12 mouse cellular contexts compared by ENCODE assay signal in the genomic region with DNA sequence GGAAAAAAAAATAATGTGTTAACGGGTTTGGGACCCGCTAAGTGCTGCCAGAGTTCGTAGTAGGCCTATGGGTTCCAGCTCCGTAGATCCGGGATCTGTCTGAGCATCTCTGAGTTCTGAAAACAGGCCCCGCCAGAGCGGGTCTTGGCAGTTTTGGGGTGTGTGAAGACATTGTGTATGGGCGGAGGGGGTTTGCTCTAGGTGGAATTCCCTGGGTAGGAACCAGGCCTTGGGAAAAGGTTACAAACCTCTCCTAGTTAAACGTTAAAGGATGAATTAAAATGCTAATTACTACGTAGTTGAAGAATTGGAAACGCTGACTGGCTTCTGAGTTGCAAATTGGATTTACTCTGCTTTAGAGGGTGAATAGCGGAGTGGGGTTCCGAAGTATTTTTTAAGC. TPM values are rescaled to one million over a fixed set of nuclear protein-coding genes. Genes with fewer than 3 reads are reported as not detected.
DNase-seq lines count a peak whose midpoint lies in the region; ATAC-seq and TF ChIP-seq lines count a peak whose summit lies in the region.
"Had no signal": no experiment of that assay in that cellular context is flagged by ENCODE, and none has a peak within 500 bp of the region (broad histone marks: within the 10 kb centered on the region; RNA-seq: fewer than 3 reads in every experiment).

No protein-coding gene starts in this region.

- no peaks in the 10 kb centered on the region for H3K36me3 ChIP-seq in heart, embryonic 15.5 days
- H3K36me3 ChIP-seq in hindbrain, postnatal 0 days (ENCODE audit: insufficient read depth, low read length): no peaks in the 10 kb centered on the region
- peaks cover 2% of the 10 kb centered on the region; the same call in 1 of the 2 replicates for H3K36me3 ChIP-seq in neural tube, embryonic 12.5 days
- H3K36me3 ChIP-seq: G1E had no signal

- H3K4me1 ChIP-seq in heart, embryonic 15.5 days (replicated peaks): peaks cover 39% of the 10 kb centered on the region
- H3K4me1 ChIP-seq in hindbrain, postnatal 0 days (ENCODE audit: insufficient read depth, low read length): 0 out of 2 replicates have a peak, but pooled peaks cover 4% of the 10 kb centered on the region
- H3K4me1 ChIP-seq in neural tube, embryonic 12.5 days: peaks cover 51% of the 10 kb centered on the region

- ATAC-seq in heart, embryonic 15.5 days (replicated peaks; ENCODE audit: insufficient number of reproducible peaks, insufficient read depth, low FRiP score, low read depth): no peak
- ATAC-seq in hindbrain, postnatal 0 days: no peak
- ATAC-seq in neural tube, embryonic 12.5 days (ENCODE audit: low FRiP score, low read depth): no peak

- peaks cover 97% of the 10 kb centered on the region for H3K27me3 ChIP-seq in heart, embryonic 15.5 days
- H3K27me3 ChIP-seq in hindbrain, postnatal 0 days (ENCODE audit: insufficient read depth, low read length): peaks cover 12% of the 10 kb centered on the region; the same call in 1 of the 2 replicates
- H3K27me3 ChIP-seq in neural tube, embryonic 12.5 days (replicated peaks): peaks cover 67% of the 10 kb centered on the region

- no peaks in the 10 kb centered on the region for H3K9me3 ChIP-seq in heart, embryonic 15.5 days (replicated peaks)
- no peaks in the 10 kb centered on the region for H3K9me3 ChIP-seq in hindbrain, postnatal 0 days (ENCODE audit: low read length)
- H3K9me3 ChIP-seq in neural tube, embryonic 12.5 days: no peaks in the 10 kb centered on the region

- no peak overlapping the region for H3K27ac ChIP-seq in heart, embryonic 15.5 days
- H3K27ac ChIP-seq in hindbrain, postnatal 0 days: peak overlapping the region; percentile 85; the same call in 1 of the 2 replicates
- H3K27ac ChIP-seq in neural tube, embryonic 12.5 days: no peak overlapping the region
- H3K27ac ChIP-seq in gastrocnemius, adult 2 months: no peak overlapping the region
- H3K27ac ChIP-seq: macrophage had no signal

- peak overlapping the region; percentile 71 for H3K9ac ChIP-seq in heart, embryonic 15.5 days
- peak overlapping the region; percentile 81 for H3K9ac ChIP-seq in hindbrain, postnatal 0 days (replicated peaks; ENCODE audit: low read length)
- H3K9ac ChIP-seq in neural tube, embryonic 12.5 days: peak overlapping the region; percentile 81

- no peak for DNase-seq in heart, postnatal 14 days
- peak; percentile 44 for DNase-seq in embryo, embryonic 11 days
- DNase-seq in hindbrain, postnatal 0 days (ENCODE audit: low spot score): peak; percentile 42
- no peak for DNase-seq in gastrocnemius, adult 2 months
- DNase-seq in spleen, postnatal 4 days (ENCODE audit: low spot score in 2 of 2): no peak
- DNase-seq in spleen, adult 12 weeks (ENCODE audit: low spot score): no peak
- DNase-seq: right cerebral cortex, postnatal 14 days had no signal

- intact Hi-C loops in heart, postnatal 14 days (cut with DNase I): loop anchor here (10.0 kb wide), 2 partner anchors 1175 to 1525 kb away; no protein-coding TSS in a partner anchor
- intact Hi-C loops in gastrocnemius, adult 2 months (cut with DNase I): no loop called here

- WGBS in heart, embryonic 15.5 days: 5% methylated on average over 13 of the region's 13 CpGs
- WGBS in hindbrain, postnatal 0 days: 2% methylated on average over 13 of the region's 13 CpGs
- under 1% methylated on average over 13 of the region's 13 CpGs for WGBS in neural tube, embryonic 12.5 days

- H3K4me2 ChIP-seq in heart, embryonic 15.5 days: peak overlapping the region; percentile 94
- H3K4me2 ChIP-seq in hindbrain, postnatal 0 days (ENCODE audit: low read depth, low read length): peak overlapping the region; percentile 65
- peak overlapping the region; percentile 84 for H3K4me2 ChIP-seq in neural tube, embryonic 12.5 days (replicated peaks)

- no peak for TF ChIP-seq CTCF in hindbrain, postnatal 0 days (IDR thresholded peaks at IDR 0.05; ENCODE audit: low read depth)
- TF ChIP-seq CTCF in gastrocnemius, adult 2 months (IDR thresholded peaks at IDR 0.05): no peak

- H3K4me3 ChIP-seq in heart, embryonic 15.5 days: peak overlapping the region; percentile 65
- peak overlapping the region; percentile 72 for H3K4me3 ChIP-seq in hindbrain, postnatal 0 days (ENCODE audit: low read length)
- H3K4me3 ChIP-seq in neural tube, embryonic 12.5 days: peak overlapping the region; percentile 74
- no peak overlapping the region for H3K4me3 ChIP-seq in gastrocnemius, adult 2 months

RNA-seq across cellular contexts. Expression of gene Irx2, which starts 1.2 kb away (rescaled TPM):
- polyA plus RNA-seq in heart, embryonic 15.5 days (2015; fragmentation: Nextera tagmentation; extraction: Ambion mirVana): 8.9 and 11.6 TPM in 2 replicates
- 1 to 10 TPM; 4.0 to 4.3 TPM for total RNA-seq in heart, postnatal 14 days (2021)
- total RNA-seq in hindbrain, postnatal 0 days (2014; rRNA removed): 46.9 and 48.7 TPM in 2 replicates
- 23.6 and 24.9 TPM in 2 replicates for polyA plus RNA-seq in hindbrain, postnatal 0 days (2015; fragmentation: Nextera tagmentation; extraction: Ambion mirVana)
- polyA plus RNA-seq in neural tube, embryonic 12.5 days (2016; fragmentation: Nextera tagmentation; extraction: Ambion mirVana): 30.4 and 32.2 TPM in 2 replicates
- not detected for total RNA-seq in gastrocnemius, adult 2 months (2021)
- total RNA-seq: hematopoietic stem cell, adult 5-6 weeks had no signal
- polyA plus RNA-seq: G1E, macrophage had no signal

Comparison
In these comparisons a context has a peak if more than half of its experiments do, and no peak if none do; other contexts are left out.
1. DNase-seq: peak in embryo, embryonic 11 days (single experiment) and hindbrain, postnatal 0 days (single experiment); none in heart, postnatal 14 days (0 of 2), gastrocnemius, adult 2 months (single experiment), spleen, postnatal 4 days (0 of 2) and spleen, adult 12 weeks (single experiment).
2. RNA of gene Irx2, which starts 1.2 kb away (total RNA-seq): 46.9 to 48.7 TPM in hindbrain, postnatal 0 days and 4.0 to 4.3 TPM in heart, postnatal 14 days; not detected in gastrocnemius, adult 2 months; every median in the first group is over 4 times any median in the second.
3. Peak in every context shown above with its lines, with median percentiles within 50 percentile points of each other: H3K4me2 ChIP-seq and H3K9ac ChIP-seq.